Mouse (Mus musculus): ENCODE results near the gene Epyc.

DNA sequence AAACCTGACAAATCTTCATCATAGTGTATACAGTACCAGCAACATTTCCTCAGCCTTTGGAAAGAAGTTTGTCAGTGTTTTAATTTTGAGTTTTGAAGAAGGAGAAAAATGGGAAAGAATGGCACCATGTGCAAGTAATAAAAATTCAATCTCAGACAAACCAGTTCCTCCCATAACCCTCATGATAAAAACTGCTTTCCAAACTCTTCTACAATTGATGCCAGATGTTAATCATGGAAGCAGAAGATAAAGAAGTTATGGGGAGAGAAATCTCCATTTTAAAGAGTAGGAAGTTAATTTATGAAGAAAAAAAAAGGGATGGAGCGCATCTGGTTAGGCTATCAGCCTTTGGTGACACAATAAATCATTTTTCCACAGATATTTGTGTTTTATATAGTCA, 17.3 kb upstream of the Epyc start:
- TF ChIP-seq CTCF (IDR thresholded peaks at IDR 0.05; ENCODE audit: low read depth, low read length), result no peak
- TF ChIP-seq POLR2A (IDR thresholded peaks at IDR 0.05; ENCODE audit: extremely low read depth, insufficient read depth, low read length), result no peak
